22 mouse cellular contexts compared by ENCODE assay signal in the genomic region with DNA sequence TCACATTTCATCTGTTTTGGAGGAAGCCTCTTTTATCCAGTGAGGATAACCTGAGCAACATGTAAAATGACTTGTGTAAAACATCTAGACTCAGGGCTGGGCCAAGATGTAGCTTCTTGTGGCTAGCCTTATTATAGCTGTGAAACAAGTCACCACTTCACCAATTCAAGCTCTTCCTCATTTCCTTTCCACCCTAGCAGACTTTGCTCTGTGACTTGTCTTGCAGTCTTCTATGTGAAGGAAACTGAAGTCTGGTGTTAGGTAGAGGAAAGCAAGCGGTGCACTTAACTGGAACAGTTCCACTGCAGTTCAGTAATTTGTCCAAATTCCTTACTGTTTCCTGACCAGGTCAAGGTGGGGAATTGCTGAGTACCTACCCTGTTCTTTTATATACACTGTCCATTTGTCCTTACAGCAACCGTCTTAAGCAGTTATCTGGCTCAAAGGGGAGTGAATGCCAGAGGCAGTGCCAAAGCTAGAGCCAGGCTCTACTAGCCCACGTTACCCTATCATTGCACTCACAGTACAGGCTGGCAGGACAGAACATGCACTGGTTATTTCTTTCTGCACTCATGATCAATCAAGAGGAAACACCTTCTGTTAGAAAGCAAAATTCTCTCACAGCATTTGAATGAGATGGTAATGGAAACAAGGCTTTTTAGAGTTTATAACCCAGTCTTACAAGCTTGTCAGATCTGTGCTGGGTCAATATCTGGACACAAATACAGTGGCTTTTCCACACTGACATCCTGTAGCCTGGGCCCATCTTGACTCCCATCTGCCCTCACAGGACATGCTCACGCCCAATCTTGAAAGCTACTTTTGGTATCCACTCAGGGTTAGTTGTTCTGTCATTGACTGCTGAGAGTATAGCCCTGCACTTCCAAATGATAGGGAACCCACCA. TPM values are rescaled to one million over a fixed set of nuclear protein-coding genes. Genes with fewer than 3 reads are reported as not detected.
DNase-seq lines count a peak whose midpoint lies in the region; ATAC-seq and TF ChIP-seq lines count a peak whose summit lies in the region.
"Had no signal": no experiment of that assay in that cellular context is flagged by ENCODE, and none has a peak within 500 bp of the region (broad histone marks: within the 10 kb centered on the region; RNA-seq: fewer than 3 reads in every experiment).

No protein-coding gene starts in this region.

- H3K4me1 ChIP-seq in limb, embryonic 15.5 days = no peaks in the 10 kb centered on the region
- H3K4me1 ChIP-seq in limb, embryonic 10.5 days = no peaks in the 10 kb centered on the region
- H3K4me1 ChIP-seq: embryonic facial prominence, embryonic 10.5 days; forebrain, embryonic 13.5 days; heart, embryonic 13.5 days; hindbrain, embryonic 15.5 days had no signal

- H3K27me3 ChIP-seq in limb, embryonic 15.5 days = no peaks in the 10 kb centered on the region
- no peaks in the 10 kb centered on the region for H3K27me3 ChIP-seq in limb, embryonic 10.5 days (ENCODE audit: low read depth, poor library complexity, severe bottlenecking)
- no peaks in the 10 kb centered on the region for H3K27me3 ChIP-seq in myocyte (ENCODE audit: control insufficient read depth, insufficient read depth, insufficient read length)
- H3K27me3 ChIP-seq: forebrain, embryonic 13.5 days; heart, embryonic 13.5 days; hindbrain, embryonic 15.5 days had no signal

- peak overlapping the region; percentile 3; the same call in 1 of the 2 replicates for H3K27ac ChIP-seq in limb, embryonic 15.5 days
- no peak overlapping the region for H3K27ac ChIP-seq in limb, embryonic 10.5 days
- H3K27ac ChIP-seq: embryonic facial prominence, embryonic 10.5 days; forebrain, embryonic 13.5 days; gastrocnemius, adult 2 months; hindbrain, embryonic 15.5 days had no signal

- H3K4me3 ChIP-seq in limb, embryonic 15.5 days = no peak overlapping the region
- no peak overlapping the region for H3K4me3 ChIP-seq in limb, embryonic 10.5 days
- no peak overlapping the region for H3K4me3 ChIP-seq in myocyte
- H3K4me3 ChIP-seq: embryonic facial prominence, embryonic 10.5 days; forebrain, embryonic 13.5 days; gastrocnemius, adult 2 months; heart, embryonic 13.5 days; hindbrain, embryonic 15.5 days had no signal

- ATAC-seq in limb, embryonic 15.5 days (ENCODE audit: insufficient number of reproducible peaks, low FRiP score, low TSS enrichment, low read depth) = no peak
- ATAC-seq: forebrain, embryonic 13.5 days had no signal

- WGBS in limb, embryonic 15.5 days = 76% methylated on average over 4 of the region's 4 CpGs
- 92% methylated on average over 4 of the region's 4 CpGs for WGBS in limb, embryonic 10.5 days

- TF ChIP-seq POLR2A in myocyte (IDR thresholded peaks at IDR 0.05; ENCODE audit: insufficient read length, low read depth) = no peak

- H3K36me3 ChIP-seq in limb, embryonic 15.5 days = peaks cover 83% of the 10 kb centered on the region
- peaks cover 86% of the 10 kb centered on the region for H3K36me3 ChIP-seq in limb, embryonic 10.5 days
- peaks cover 51% of the 10 kb centered on the region for H3K36me3 ChIP-seq in myocyte (ENCODE audit: control insufficient read depth, insufficient read depth)

- H3K79me2 ChIP-seq in myocyte (ENCODE audit: control insufficient read depth, insufficient read depth) = no peaks in the 10 kb centered on the region

- no peak overlapping the region for H3ac ChIP-seq in myocyte (ENCODE audit: control insufficient read depth, insufficient read length)

- no peak overlapping the region for H3K4me2 ChIP-seq in limb, embryonic 15.5 days
- H3K4me2 ChIP-seq in myocyte (ENCODE audit: low read depth) = no peak overlapping the region
- H3K4me2 ChIP-seq: forebrain, embryonic 13.5 days; heart, embryonic 13.5 days; hindbrain, embryonic 15.5 days had no signal

- DNase-seq in limb, embryonic 10.5 days (ENCODE audit: low spot score) = no peak
- DNase-seq in 416B (ENCODE audit: low read depth) (peak; percentile 20), A20 (ENCODE audit: low read depth, low spot score) (peak; percentile 62)
- DNase-seq in kidney, postnatal 25 days = no peak
- no peak for DNase-seq in right cerebral cortex, postnatal 14 days
- DNase-seq: adrenal gland, adult 2 months; adrenal gland, postnatal 25 days; cerebellum, adult 18-20 months; cerebellum, postnatal 10 days; gastrocnemius, adult 2 months; gastrocnemius, postnatal 25 days; heart, postnatal 36 days had no signal

- no peaks in the 10 kb centered on the region for H3K9me3 ChIP-seq in limb, embryonic 15.5 days
- no peaks in the 10 kb centered on the region for H3K9me3 ChIP-seq in limb, embryonic 10.5 days (replicated peaks)
- H3K9me3 ChIP-seq: embryonic facial prominence, embryonic 10.5 days; forebrain, embryonic 13.5 days; heart, embryonic 13.5 days; hindbrain, embryonic 15.5 days had no signal

- H3K9ac ChIP-seq in limb, embryonic 15.5 days = no peak overlapping the region
- H3K9ac ChIP-seq: forebrain, embryonic 13.5 days; heart, embryonic 13.5 days; hindbrain, embryonic 15.5 days had no signal

TF ChIP-seq in myocyte, 11 proteins besides CTCF, POLR2A, EP300 and RAD21:
- TF ChIP-seq USF1 (IDR thresholded peaks at IDR 0.05; ENCODE audit: low read depth) = no peak
- no peak for TF ChIP-seq MYOD1 (IDR thresholded peaks at IDR 0.05; ENCODE audit: control insufficient read depth in 1 of 3, insufficient read length in 2 of 3, low read depth in 2 of 3)
- no peak for TF ChIP-seq CEBPB (IDR thresholded peaks at IDR 0.05; ENCODE audit: insufficient read depth, poor library complexity, severe bottlenecking)
- TF ChIP-seq POLR2AphosphoS2 (IDR thresholded peaks at IDR 0.05; ENCODE audit: insufficient read length, low read depth) = peak; percentile 53
- no peak for TF ChIP-seq TCF12 (IDR thresholded peaks at IDR 0.05; ENCODE audit: insufficient read depth, poor library complexity, severe bottlenecking)
- TF ChIP-seq MYOG (IDR thresholded peaks at IDR 0.05; ENCODE audit: control insufficient read depth in 1 of 3, insufficient read depth in 1 of 3, insufficient read length in 2 of 3, low read depth in 2 of 3) = no peak
- TF ChIP-seq REST (IDR thresholded peaks at IDR 0.05; ENCODE audit: insufficient read depth, insufficient read length) = no peak

RNA-seq across cellular contexts. Expression of gene Snf8, which starts 13.0 kb away (rescaled TPM):
- 89.0 and 99.0 TPM in 2 replicates for polyA plus RNA-seq in limb, embryonic 15.5 days (2015; fragmentation: Nextera tagmentation; extraction: Ambion mirVana)
- polyA plus RNA-seq in limb, embryonic 10.5 days (2016; fragmentation: Nextera tagmentation; extraction: Ambion mirVana) = 108 TPM in 2 replicates
- polyA plus RNA-seq in myocyte (2012; fragmentation: generic; extraction: Trizol) = 112 TPM

RNA-seq across cellular contexts. Expression of gene Ube2z, which starts 17.5 kb away (rescaled TPM):
- 36.4 and 45.2 TPM in 2 replicates for polyA plus RNA-seq in limb, embryonic 15.5 days (2015; fragmentation: Nextera tagmentation; extraction: Ambion mirVana)
- 37.5 and 38.3 TPM in 2 replicates for polyA plus RNA-seq in limb, embryonic 10.5 days (2016; fragmentation: Nextera tagmentation; extraction: Ambion mirVana)
- polyA plus RNA-seq in myocyte (2012; fragmentation: generic; extraction: Trizol) = 53.6 TPM

RNA-seq across cellular contexts. Expression of gene Gip, which starts 23.4 kb away (rescaled TPM):
- not detected in 2 replicates for polyA plus RNA-seq in limb, embryonic 15.5 days (2015; fragmentation: Nextera tagmentation; extraction: Ambion mirVana)
- polyA plus RNA-seq in limb, embryonic 10.5 days (2016; fragmentation: Nextera tagmentation; extraction: Ambion mirVana) = not detected in 2 replicates
- polyA plus RNA-seq in myocyte (2012; fragmentation: generic; extraction: Trizol) = not detected
- polyA plus RNA-seq: adrenal gland, adult 2 months; C2C12; embryonic facial prominence, embryonic 10.5 days; embryonic facial prominence, embryonic 14.5 days; forebrain, embryonic 13.5 days; heart, embryonic 13.5 days; heart, postnatal 0 days; hindbrain, embryonic 11.5 days; hindbrain, embryonic 15.5 days had no signal

RNA-seq across cellular contexts. Expression of gene Atp5g1, which starts 27.7 kb away (rescaled TPM):
- polyA plus RNA-seq in limb, embryonic 15.5 days (2015; fragmentation: Nextera tagmentation; extraction: Ambion mirVana) = 498 and 615 TPM in 2 replicates
- 569 and 674 TPM in 2 replicates for polyA plus RNA-seq in limb, embryonic 10.5 days (2016; fragmentation: Nextera tagmentation; extraction: Ambion mirVana)
- 1,235 TPM for polyA plus RNA-seq in myocyte (2012; fragmentation: generic; extraction: Trizol)

RNA-seq across cellular contexts. Expression of gene Igf2bp1, which starts 42.0 kb away (rescaled TPM):
- 38.8 and 41.4 TPM in 2 replicates for polyA plus RNA-seq in limb, embryonic 15.5 days (2015; fragmentation: Nextera tagmentation; extraction: Ambion mirVana)
- 165 and 181 TPM in 2 replicates for polyA plus RNA-seq in limb, embryonic 10.5 days (2016; fragmentation: Nextera tagmentation; extraction: Ambion mirVana)
- 0.30 TPM for polyA plus RNA-seq in myocyte (2012; fragmentation: generic; extraction: Trizol)

Comparison
In these comparisons a context has a peak if more than half of its experiments do, and no peak if none do; other contexts are left out.
1. DNase-seq: peak in 416B (single experiment) and A20 (single experiment); none in limb, embryonic 10.5 days (single experiment), kidney, postnatal 25 days (0 of 2) and right cerebral cortex, postnatal 14 days (single experiment).